Mouse (Mus musculus) brain, embryonic 14.5 days (tissue): ENCODE measurements at regions not wholly inside any gene's neighbourhood (a gene's known extent, or its start where the extent isn't known, plus 50 kb on each side); places are given as distances from the start of the nearest gene placed in this dataset.

Source experiments
- DNase-seq: peaks from one replicate; pipeline ENCODE4 v3.0.0-alpha.2; 2011; ENCODE audit warnings: low read depth
- CTCF ChIP-seq: fragments of 200-500 bp; IDR thresholded peaks from 2 replicates; pipeline ENCODE4 v1.5.1; 2012; ENCODE audit warnings: inconsistent platforms, mild to moderate bottlenecking, moderate library complexity, borderline replicate concordance; ENCODE audit not compliant: insufficient read depth, insufficient read length; ENCODE audit errors: extremely low read depth
- POLR2A ChIP-seq: fragments of 200-500 bp; IDR thresholded peaks from 2 replicates; pipeline ENCODE4 v1.6.1; 2012; ENCODE audit warnings: mild to moderate bottlenecking, inconsistent platforms, borderline replicate concordance; ENCODE audit not compliant: poor library complexity, insufficient read depth, insufficient read length, severe bottlenecking; ENCODE audit errors: extremely low read depth

DNA sequence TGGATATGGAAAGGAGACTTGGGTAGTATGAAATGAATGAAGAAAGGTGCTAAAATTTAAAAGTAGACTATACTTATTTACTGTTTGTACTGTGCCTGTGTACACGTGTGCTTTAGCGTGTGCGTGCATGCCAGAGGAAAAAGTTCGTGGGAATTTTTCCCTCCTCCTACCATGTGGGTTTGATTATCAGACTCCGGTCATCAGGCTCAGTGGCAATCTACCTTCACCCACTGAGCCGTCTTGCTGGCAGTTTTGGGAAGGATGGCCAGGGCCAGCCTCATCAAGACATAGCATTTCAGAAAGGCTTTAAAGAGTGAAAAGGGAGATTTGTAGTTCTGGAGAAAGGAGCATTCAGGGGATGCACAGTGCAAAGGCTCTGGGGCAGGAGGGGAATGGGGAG is 87.0 kb upstream of the Tpm1 start:
- no peak for DNase-seq
- no peak for TF ChIP-seq POLR2A
- TF ChIP-seq CTCF: no peak

DNA sequence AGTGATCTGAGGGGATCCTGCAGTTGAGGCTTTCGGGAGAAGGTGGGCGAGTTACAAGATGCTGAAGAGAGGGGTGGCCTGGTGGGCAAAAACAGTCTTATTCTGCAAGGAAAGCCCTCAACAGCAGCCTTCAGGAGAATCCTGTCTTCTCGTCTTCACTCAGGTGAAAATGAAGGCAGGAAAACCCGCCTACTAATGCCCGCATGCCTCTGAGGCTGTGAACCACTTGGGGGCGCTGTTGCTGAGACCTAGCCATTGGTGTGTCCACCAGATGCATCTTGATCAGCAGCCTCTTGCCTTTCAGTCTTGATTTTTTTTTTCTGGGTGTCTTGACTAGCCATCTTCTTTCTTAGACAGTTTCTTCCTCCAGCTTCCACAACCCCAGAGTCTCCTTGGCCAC is 85.2 kb upstream of the Tpm1 start:
- no peak for DNase-seq
- TF ChIP-seq CTCF (peak; percentile 12; the same call in 1 of the 2 replicates), POLR2A (no peak)

DNA sequence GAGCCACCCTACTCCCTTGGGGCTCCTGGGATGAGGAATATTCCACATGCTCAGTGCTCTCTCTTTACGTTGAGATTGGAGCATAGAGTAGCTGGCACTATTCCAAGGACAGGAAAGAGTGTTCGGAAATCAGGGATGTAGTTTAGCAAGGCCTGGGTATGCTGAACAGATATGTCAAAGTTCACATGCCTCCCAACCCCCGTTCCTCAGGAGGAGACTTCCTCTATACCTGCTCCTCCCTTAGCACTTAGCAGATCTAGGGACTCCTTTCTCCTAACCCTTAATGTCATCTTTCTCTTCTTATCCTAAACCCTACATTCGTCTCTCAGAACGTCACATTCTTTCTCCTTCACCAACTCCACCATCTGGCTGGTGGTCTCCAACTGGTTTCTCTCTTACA is 83.2 kb upstream of the Tpm1 start:
- TF ChIP-seq POLR2A: no peak
- no peak for TF ChIP-seq CTCF

DNA sequence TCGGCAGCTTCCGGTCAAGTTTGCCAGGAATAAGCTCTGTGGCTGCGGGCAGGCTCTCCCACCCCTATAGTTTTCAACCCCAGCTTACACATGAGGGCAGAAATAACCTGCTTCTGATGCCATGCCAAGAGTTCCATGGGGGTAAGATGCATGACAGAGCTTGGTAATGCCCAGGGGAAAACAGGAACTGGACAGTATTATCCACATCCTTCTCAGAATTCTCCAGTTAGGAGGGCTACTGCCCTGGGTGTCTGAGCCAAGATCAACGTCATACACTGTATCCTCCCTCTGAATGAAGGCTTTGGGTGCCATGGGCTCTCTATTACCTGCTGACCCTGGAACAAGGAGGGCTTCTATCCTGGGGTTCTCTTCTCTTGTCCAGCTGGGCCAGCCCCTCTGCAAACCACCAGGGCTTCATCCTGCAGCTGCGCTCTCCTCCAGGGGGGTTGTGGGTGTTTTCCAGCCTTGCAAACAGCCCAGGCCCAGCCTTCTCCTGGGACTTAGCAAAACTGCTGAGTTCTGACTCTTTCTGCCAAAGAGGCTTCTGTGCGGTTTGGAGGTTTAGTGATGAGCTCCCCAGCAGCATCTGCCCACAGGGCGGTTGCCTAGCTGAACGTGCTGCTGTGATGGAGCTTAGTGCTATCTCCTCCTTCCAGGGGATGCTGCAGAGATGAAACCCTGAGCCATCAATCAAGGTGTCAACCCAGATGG is 81.7 kb upstream of the Tpm1 start:
- no peak for DNase-seq
- TF ChIP-seq CTCF (no peak), POLR2A (no peak)

More for the DNA sequence above, 83.2 kb upstream of the Tpm1 start:
- DNase-seq: no peak

DNA sequence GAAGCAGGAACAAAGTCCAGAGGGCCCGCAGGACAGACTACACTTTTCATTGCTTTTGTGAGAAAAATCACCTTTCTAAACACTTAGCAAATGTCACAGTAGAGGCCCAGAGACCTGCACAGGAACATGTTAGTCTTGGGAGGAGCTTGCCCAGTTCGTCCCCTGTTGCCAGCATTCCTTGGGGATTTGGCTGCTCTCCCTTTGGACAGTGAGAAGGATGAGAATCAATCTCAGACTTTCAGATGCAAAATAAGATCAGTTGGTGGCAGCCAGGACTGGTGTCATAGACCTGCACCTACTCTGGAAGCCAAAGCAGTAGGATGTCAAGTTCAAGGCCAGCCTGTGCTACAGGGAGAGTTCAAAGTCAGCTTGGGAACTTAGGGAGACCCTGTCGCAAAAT is 80.7 kb upstream of the Tpm1 start:
- no peak for DNase-seq
- TF ChIP-seq CTCF (no peak), POLR2A (no peak)

DNA sequence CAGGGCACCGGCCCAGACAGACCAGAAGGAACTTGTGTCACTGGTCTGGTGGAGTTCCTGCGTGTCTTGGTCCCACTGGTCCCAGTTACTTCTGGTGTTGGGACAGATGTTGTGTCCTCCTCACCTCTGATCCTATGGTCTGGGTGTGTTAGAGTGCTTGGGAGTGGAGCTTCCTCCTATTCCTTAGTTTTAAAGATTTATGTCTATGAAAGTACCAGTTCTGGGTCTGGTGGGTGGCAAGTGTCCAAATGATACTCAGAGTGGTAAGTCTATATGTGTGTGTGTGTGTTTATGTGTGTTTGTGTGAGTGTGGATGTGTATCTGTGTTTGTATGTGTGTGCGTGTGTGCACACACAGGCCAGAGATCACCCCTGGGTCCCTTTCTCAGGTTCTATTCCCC is 79.9 kb upstream of the Tpm1 start:
- TF ChIP-seq POLR2A (no peak), CTCF (no peak)
- DNase-seq: no peak

DNA sequence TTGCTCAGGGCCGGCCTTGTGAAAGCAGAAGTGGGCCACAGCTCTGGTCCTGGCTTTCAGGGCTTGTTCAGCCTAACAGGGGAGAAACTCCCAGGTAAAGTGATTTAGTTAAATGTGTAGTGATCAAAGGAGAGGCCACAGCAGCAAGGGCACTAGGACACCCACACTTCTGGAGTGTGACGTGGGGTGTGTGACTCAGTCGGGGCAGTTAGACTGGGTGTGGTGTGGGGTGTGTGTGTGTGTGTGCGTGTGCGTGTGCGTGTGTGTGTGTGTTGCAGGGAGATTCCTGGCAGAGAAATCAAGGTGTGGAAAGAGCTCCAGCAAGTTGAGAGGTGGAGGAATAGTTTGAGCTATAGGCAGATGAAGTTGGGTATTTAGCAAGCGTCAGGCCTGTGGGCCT is 72.5 kb upstream of the Tpm1 start:
- TF ChIP-seq POLR2A (no peak), CTCF (no peak)
- no peak for DNase-seq

DNA sequence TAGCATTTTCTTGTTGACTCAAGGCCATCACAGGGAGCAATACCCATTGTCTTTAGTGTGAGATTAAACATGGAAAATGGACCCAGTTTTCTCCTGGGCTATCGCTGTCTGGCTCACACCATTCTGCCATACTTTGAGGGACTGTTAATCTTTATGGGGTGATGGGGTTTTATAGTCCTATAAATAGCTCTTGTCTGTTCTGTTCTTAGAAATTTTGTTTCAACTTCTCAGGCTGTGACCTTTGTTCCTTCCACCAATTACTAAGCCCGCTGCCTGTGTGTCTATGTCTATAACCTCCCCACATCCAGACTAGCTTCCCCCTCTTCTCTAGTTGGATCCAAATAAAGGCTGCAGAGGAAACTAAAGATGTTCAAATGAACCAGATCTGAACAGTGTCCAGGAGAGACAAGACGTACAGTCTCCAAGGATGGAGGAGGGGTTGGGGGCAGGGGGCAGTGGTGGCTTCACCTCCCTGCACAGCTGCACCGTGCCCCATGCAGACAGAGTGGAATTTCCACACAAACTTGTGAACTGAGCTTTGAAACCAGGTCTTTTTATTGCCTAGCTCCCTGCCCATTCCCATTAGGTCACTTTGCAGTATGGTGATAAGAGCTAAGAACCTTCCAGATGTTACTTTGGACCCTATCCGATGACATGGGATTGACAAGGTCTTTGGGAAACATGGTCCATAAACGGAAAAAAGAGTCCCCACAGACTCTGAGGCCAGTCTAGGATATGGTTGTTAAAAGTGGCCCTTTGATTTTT is 69.9 kb upstream of the Tpm1 start:
- TF ChIP-seq CTCF: no peak
- TF ChIP-seq POLR2A: no peak
- no peak for DNase-seq

DNA sequence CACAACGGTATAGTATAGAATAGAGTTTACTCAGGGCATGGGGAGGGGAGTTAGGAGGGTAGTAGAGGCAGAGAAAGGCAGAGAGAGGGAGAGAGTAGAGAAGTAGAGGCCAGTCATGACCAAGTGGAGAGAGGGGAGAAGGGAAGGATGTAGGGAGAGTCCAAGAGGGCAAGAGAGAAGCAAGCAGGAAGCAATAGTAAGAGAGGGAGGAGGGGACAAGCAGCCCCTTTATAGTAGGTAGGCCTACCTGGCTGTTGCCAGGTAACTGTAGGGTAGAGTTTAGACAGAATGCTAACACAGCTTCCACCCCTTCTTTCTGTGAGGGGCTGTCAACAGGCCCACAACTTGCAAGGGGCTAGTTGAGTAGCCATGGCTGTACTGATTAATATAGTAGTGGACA is 69.2 kb upstream of the Tpm1 start:
- no peak for TF ChIP-seq CTCF
- TF ChIP-seq POLR2A: no peak
- DNase-seq: no peak

DNA sequence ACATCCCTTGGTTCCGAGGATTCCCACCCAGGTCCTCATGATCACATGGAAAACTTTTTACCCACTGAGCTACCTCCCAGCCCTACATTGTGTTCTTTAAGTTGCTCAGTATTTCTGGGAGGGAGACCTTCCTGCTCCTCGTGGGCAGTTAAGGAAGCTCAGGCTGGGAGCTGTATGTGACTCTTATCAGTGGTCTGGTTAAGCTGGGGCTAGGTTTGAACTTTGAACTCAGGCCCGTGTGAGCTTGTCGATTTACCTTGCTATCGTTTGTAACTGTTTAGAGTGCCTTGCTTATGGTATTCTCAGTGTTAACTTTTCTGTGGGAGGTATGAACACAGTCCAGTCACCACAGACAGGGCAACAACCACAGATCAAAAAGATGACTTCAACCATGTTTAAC is 68.4 kb upstream of the Tpm1 start:
- no peak for TF ChIP-seq CTCF
- TF ChIP-seq POLR2A: no peak
- no peak for DNase-seq

DNA sequence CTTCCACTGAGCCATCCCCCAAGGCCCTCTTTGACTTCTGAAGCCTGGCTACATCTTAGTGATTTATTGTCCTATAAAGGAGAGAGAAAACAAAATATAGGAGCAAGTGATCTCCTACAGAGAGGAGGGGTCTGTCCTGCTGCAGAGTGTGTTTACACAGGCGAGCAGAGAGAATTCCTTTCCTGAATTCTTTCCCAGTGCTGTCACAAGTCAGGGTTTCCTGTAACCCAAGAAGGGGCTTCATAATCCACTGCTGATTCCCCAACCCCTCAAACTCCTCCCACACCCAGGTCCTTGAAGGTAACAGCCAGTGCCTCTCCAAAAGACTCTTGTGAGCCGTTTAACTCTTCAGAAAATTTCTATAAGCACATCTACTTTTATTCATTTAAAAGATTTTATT is 66.8 kb upstream of the Tpm1 start:
- no peak for TF ChIP-seq CTCF
- no peak for TF ChIP-seq POLR2A
- DNase-seq: peak; percentile 33

DNA sequence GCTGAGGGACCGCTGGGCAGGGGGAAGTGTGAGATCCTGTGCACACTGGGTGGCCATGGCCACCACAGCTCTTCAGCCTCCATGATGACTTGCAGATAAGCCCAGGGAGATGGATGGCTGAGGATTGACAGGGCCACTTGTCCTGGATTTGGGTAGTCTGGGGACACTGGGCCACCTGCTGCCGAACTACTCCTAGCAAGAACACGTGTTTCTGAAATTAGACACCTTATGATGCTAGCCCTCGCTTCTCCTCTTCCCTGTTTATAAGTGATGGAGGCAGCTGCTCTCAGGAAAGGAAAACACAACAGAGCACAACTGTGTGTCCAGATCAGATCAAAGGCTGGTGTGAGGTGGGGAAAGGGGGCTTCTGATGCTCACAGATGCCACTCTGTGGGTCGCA is 64.9 kb upstream of the Tpm1 start:
- no peak for DNase-seq
- TF ChIP-seq CTCF (no peak), POLR2A (no peak)
